36 mouse cellular contexts compared by ENCODE assay signal in genomic region chr13:113047647-113048046, GRCm38 (mm10). TPM values are rescaled to one million over a fixed set of nuclear protein-coding genes. Genes with fewer than 3 reads are reported as not detected.
DNase-seq lines count a peak whose midpoint lies in the region; ATAC-seq and TF ChIP-seq lines count a peak whose summit lies in the region.
"Had no signal": no experiment of that assay in that cellular context is flagged by ENCODE, and none has a peak within 500 bp of the region (broad histone marks: within the 10 kb centered on the region; RNA-seq: fewer than 3 reads in every experiment).

No protein-coding gene starts in this region.

- H3K9me3 ChIP-seq in forebrain, postnatal 0 days (ENCODE audit: low read length), result no peaks in the 10 kb centered on the region
- H3K9me3 ChIP-seq in forebrain, embryonic 10.5 days, result no peaks in the 10 kb centered on the region
- H3K9me3 ChIP-seq in kidney, postnatal 0 days (replicated peaks; ENCODE audit: low read length), result no peaks in the 10 kb centered on the region
- H3K9me3 ChIP-seq in midbrain, postnatal 0 days (ENCODE audit: low read length), result no peaks in the 10 kb centered on the region
- H3K9me3 ChIP-seq in midbrain, embryonic 10.5 days (replicated peaks), result no peaks in the 10 kb centered on the region
- H3K9me3 ChIP-seq: embryonic facial prominence, embryonic 12.5 days; forebrain, embryonic 15.5 days; hindbrain, embryonic 13.5 days; limb, embryonic 10.5 days; limb, embryonic 15.5 days had no signal

- no peak for ATAC-seq in forebrain, postnatal 0 days
- no peak for ATAC-seq in kidney, postnatal 0 days (replicated peaks; ENCODE audit: low FRiP score, low read depth)
- no peak for ATAC-seq in midbrain, postnatal 0 days (ENCODE audit: low FRiP score)
- ATAC-seq: Patski had no signal

- no peaks in the 10 kb centered on the region for H3K36me3 ChIP-seq in forebrain, postnatal 0 days (ENCODE audit: insufficient read depth)
- H3K36me3 ChIP-seq in forebrain, embryonic 10.5 days (replicated peaks), result peaks cover 18% of the 10 kb centered on the region
- 0 out of 2 replicates have a peak, but pooled peaks cover 2% of the 10 kb centered on the region for H3K36me3 ChIP-seq in kidney, postnatal 0 days (ENCODE audit: insufficient read depth, low read length)
- H3K36me3 ChIP-seq in midbrain, postnatal 0 days (ENCODE audit: insufficient read depth, low read length), result no peaks in the 10 kb centered on the region
- peaks cover 19% of the 10 kb centered on the region for H3K36me3 ChIP-seq in midbrain, embryonic 10.5 days
- H3K36me3 ChIP-seq: forebrain, embryonic 15.5 days; hindbrain, embryonic 13.5 days had no signal

- H3K9ac ChIP-seq in forebrain, postnatal 0 days, result no peak overlapping the region
- H3K9ac ChIP-seq in kidney, postnatal 0 days (ENCODE audit: low read depth, low read length), result no peak overlapping the region
- no peak overlapping the region for H3K9ac ChIP-seq in midbrain, postnatal 0 days (replicated peaks; ENCODE audit: low read length, poor library complexity, severe bottlenecking)
- H3K9ac ChIP-seq: embryonic facial prominence, embryonic 12.5 days; forebrain, embryonic 15.5 days; hindbrain, embryonic 13.5 days; limb, embryonic 15.5 days; liver, embryonic 14.5 days had no signal

- H3K4me1 ChIP-seq in forebrain, postnatal 0 days (ENCODE audit: insufficient read depth), result no peaks in the 10 kb centered on the region; the same call in 1 of the 2 replicates
- peaks cover 13% of the 10 kb centered on the region for H3K4me1 ChIP-seq in forebrain, embryonic 10.5 days
- peaks cover 2% of the 10 kb centered on the region; the same call in 1 of the 2 replicates for H3K4me1 ChIP-seq in kidney, postnatal 0 days (replicated peaks; ENCODE audit: insufficient read depth, low read length)
- no peaks in the 10 kb centered on the region for H3K4me1 ChIP-seq in midbrain, postnatal 0 days (ENCODE audit: insufficient read depth, low read length)
- H3K4me1 ChIP-seq in midbrain, embryonic 10.5 days, result peaks cover 12% of the 10 kb centered on the region

- H3K4me2 ChIP-seq in forebrain, postnatal 0 days (ENCODE audit: low read depth), result no peak overlapping the region
- H3K4me2 ChIP-seq in kidney, postnatal 0 days (ENCODE audit: low read length), result no peak overlapping the region
- H3K4me2 ChIP-seq in midbrain, postnatal 0 days (ENCODE audit: low read depth, low read length, poor library complexity, severe bottlenecking), result no peak overlapping the region
- H3K4me2 ChIP-seq: embryonic facial prominence, embryonic 12.5 days; forebrain, embryonic 15.5 days; hindbrain, embryonic 13.5 days; limb, embryonic 15.5 days had no signal

- no peaks in the 10 kb centered on the region for H3K27me3 ChIP-seq in forebrain, postnatal 0 days (ENCODE audit: insufficient read depth, low read length)
- H3K27me3 ChIP-seq in forebrain, embryonic 10.5 days (ENCODE audit: poor library complexity, severe bottlenecking), result no peaks in the 10 kb centered on the region
- H3K27me3 ChIP-seq in kidney, postnatal 0 days (ENCODE audit: insufficient read depth, low read length), result no peaks in the 10 kb centered on the region
- H3K27me3 ChIP-seq in midbrain, postnatal 0 days (ENCODE audit: insufficient read depth, low read length), result no peaks in the 10 kb centered on the region
- H3K27me3 ChIP-seq in midbrain, embryonic 10.5 days (ENCODE audit: low read depth, poor library complexity, severe bottlenecking), result no peaks in the 10 kb centered on the region
- H3K27me3 ChIP-seq: embryonic facial prominence, embryonic 12.5 days; forebrain, embryonic 15.5 days; limb, embryonic 15.5 days; Patski had no signal

- 65% methylated on average over 3 of the region's 3 CpGs for WGBS in forebrain, postnatal 0 days
- WGBS in forebrain, embryonic 10.5 days, result 85% methylated on average over 3 of the region's 3 CpGs
- 78% methylated on average over 3 of the region's 3 CpGs for WGBS in kidney, postnatal 0 days
- 79% methylated on average over 3 of the region's 3 CpGs for WGBS in midbrain, postnatal 0 days
- WGBS in midbrain, embryonic 10.5 days, result 86% methylated on average over 3 of the region's 3 CpGs

- TF ChIP-seq CTCF in forebrain, postnatal 0 days (IDR thresholded peaks at IDR 0.05; ENCODE audit: low read depth), result peak; percentile 30; the same call in 1 of the 2 replicates
- peak; percentile 34; the same call in 1 of the 2 replicates for TF ChIP-seq CTCF in kidney, postnatal 0 days (IDR thresholded peaks at IDR 0.05; ENCODE audit: low read depth)
- peak; percentile 54 for TF ChIP-seq CTCF in midbrain, postnatal 0 days (IDR thresholded peaks at IDR 0.05)

- H3K4me3 ChIP-seq in forebrain, postnatal 0 days (ENCODE audit: low read depth, low read length), result no peak overlapping the region
- no peak overlapping the region for H3K4me3 ChIP-seq in forebrain, embryonic 10.5 days
- H3K4me3 ChIP-seq in kidney, postnatal 0 days (replicated peaks; ENCODE audit: low read depth, low read length), result no peak overlapping the region
- H3K4me3 ChIP-seq in midbrain, postnatal 0 days (ENCODE audit: low read depth, low read length), result no peak overlapping the region
- H3K4me3 ChIP-seq in midbrain, embryonic 10.5 days, result no peak overlapping the region
- H3K4me3 ChIP-seq: embryonic facial prominence, embryonic 12.5 days; forebrain, embryonic 15.5 days; hindbrain, embryonic 13.5 days; limb, embryonic 10.5 days; limb, embryonic 15.5 days had no signal

- no peak for DNase-seq in forebrain, postnatal 0 days
- DNase-seq in forebrain, embryonic 10.5 days (ENCODE audit: extremely low spot score, low spot score), result no peak
- DNase-seq in kidney, postnatal 0 days (ENCODE audit: low spot score), result no peak
- DNase-seq in kidney, adult 11 months, result no peak
- DNase-seq in midbrain, postnatal 0 days (ENCODE audit: low spot score), result peak; percentile 21
- DNase-seq in midbrain, embryonic 10.5 days (ENCODE audit: low spot score), result no peak
- DNase-seq in testis, postnatal 14 days (ENCODE audit: low spot score), result no peak
- DNase-seq: adrenal gland, postnatal 14 days; cerebellum, adult 11 months; cerebellum, adult 9-10 months; cerebellum, postnatal 36 days; embryo, embryonic 11 days; gastrocnemius, postnatal 10 days; kidney, adult 2 months; kidney, postnatal 4 days; midbrain, embryonic 14.5 days; right cerebral cortex, postnatal 4 days had no signal

- no peak overlapping the region for H3K27ac ChIP-seq in forebrain, postnatal 0 days (ENCODE audit: low read depth, low read length)
- H3K27ac ChIP-seq in forebrain, embryonic 10.5 days, result no peak overlapping the region
- no peak overlapping the region for H3K27ac ChIP-seq in kidney, postnatal 0 days
- no peak overlapping the region for H3K27ac ChIP-seq in midbrain, postnatal 0 days (ENCODE audit: low read depth, low read length)
- no peak overlapping the region for H3K27ac ChIP-seq in midbrain, embryonic 10.5 days (replicated peaks)
- H3K27ac ChIP-seq: embryonic facial prominence, embryonic 12.5 days; forebrain, embryonic 15.5 days; hindbrain, embryonic 13.5 days; limb, embryonic 10.5 days; limb, embryonic 15.5 days; liver, embryonic 14.5 days; macrophage had no signal

RNA-seq across cellular contexts. Expression of gene Gpx8, which starts 1.4 kb away (rescaled TPM):
- 27.3 and 28.3 TPM in 2 replicates for total RNA-seq in forebrain, postnatal 0 days (2014; rRNA removed)
- 41.7 and 47.6 TPM in 2 replicates for polyA plus RNA-seq in forebrain, postnatal 0 days (2015; fragmentation: Nextera tagmentation; extraction: Ambion mirVana)
- 78.8 and 85.3 TPM in 2 replicates for polyA plus RNA-seq in forebrain, embryonic 10.5 days (2016; fragmentation: Nextera tagmentation; extraction: Ambion mirVana)
- polyA plus RNA-seq in kidney, postnatal 0 days (2015; fragmentation: Nextera tagmentation; extraction: Ambion mirVana), result 153 and 165 TPM in 2 replicates
- 16.2 and 27.1 TPM in 2 replicates for total RNA-seq in midbrain, postnatal 0 days (2014; rRNA removed)
- 37.5 and 41.7 TPM in 2 replicates for polyA plus RNA-seq in midbrain, postnatal 0 days (2015; fragmentation: Nextera tagmentation; extraction: Ambion mirVana)
- polyA plus RNA-seq in midbrain, embryonic 10.5 days (2016; fragmentation: Nextera tagmentation; extraction: Ambion mirVana), result 104 and 109 TPM in 2 replicates
- total RNA-seq: granulocyte monocyte progenitor cell, adult 5-6 weeks; megakaryocyte-erythroid progenitor cell, adult 5-6 weeks; MEL; neutrophil, adult 5-6 weeks had no signal
- polyA plus RNA-seq: macrophage had no signal

RNA-seq across cellular contexts. Expression of gene Cdc20b, which starts 12.7 kb away (rescaled TPM):
- 1.0 and 1.8 TPM in 2 replicates for total RNA-seq in forebrain, postnatal 0 days (2014; rRNA removed)
- polyA plus RNA-seq in forebrain, postnatal 0 days (2015; fragmentation: Nextera tagmentation; extraction: Ambion mirVana), result 0.31 and 0.97 TPM in 2 replicates
- polyA plus RNA-seq in forebrain, embryonic 10.5 days (2016; fragmentation: Nextera tagmentation; extraction: Ambion mirVana), result 0.31 TPM in 1 of 2 replicates, not detected in the other
- not detected in 2 replicates for polyA plus RNA-seq in kidney, postnatal 0 days (2015; fragmentation: Nextera tagmentation; extraction: Ambion mirVana)
- total RNA-seq in midbrain, postnatal 0 days (2014; rRNA removed), result 1.7 and 2.0 TPM in 2 replicates
- polyA plus RNA-seq in midbrain, postnatal 0 days (2015; fragmentation: Nextera tagmentation; extraction: Ambion mirVana), result 0.15 and 0.18 TPM in 2 replicates
- 0.17 TPM in 1 of 2 replicates, not detected in the other for polyA plus RNA-seq in midbrain, embryonic 10.5 days (2016; fragmentation: Nextera tagmentation; extraction: Ambion mirVana)
- total RNA-seq: adrenal gland, postnatal 14 days; gastrocnemius, postnatal 10 days; granulocyte monocyte progenitor cell, adult 5-6 weeks; heart, postnatal 25 days; left cerebral cortex, postnatal 10 days; megakaryocyte-erythroid progenitor cell, adult 5-6 weeks; MEL; neutrophil, adult 5-6 weeks had no signal
- polyA plus RNA-seq: embryonic facial prominence, embryonic 12.5 days; heart, embryonic 14.5 days; kidney, adult 2 months; kidney, embryonic 16.5 days; limb, embryonic 10.5 days; limb, embryonic 15.5 days; macrophage; neural tube, embryonic 11.5 days; Patski; urinary bladder, adult 2 months had no signal

RNA-seq across cellular contexts. Expression of gene Gzma, which starts 53.1 kb away (rescaled TPM):
- 0.62 TPM in 1 of 2 replicates, not detected in the other for total RNA-seq in forebrain, postnatal 0 days (2014; rRNA removed)
- 0.18 TPM in 1 of 2 replicates, not detected in the other for polyA plus RNA-seq in forebrain, postnatal 0 days (2015; fragmentation: Nextera tagmentation; extraction: Ambion mirVana)
- polyA plus RNA-seq in forebrain, embryonic 10.5 days (2016; fragmentation: Nextera tagmentation; extraction: Ambion mirVana), result not detected in 2 replicates
- polyA plus RNA-seq in kidney, postnatal 0 days (2015; fragmentation: Nextera tagmentation; extraction: Ambion mirVana), result 0.52 and 0.79 TPM in 2 replicates
- not detected in 2 replicates for total RNA-seq in midbrain, postnatal 0 days (2014; rRNA removed)
- not detected in 2 replicates for polyA plus RNA-seq in midbrain, postnatal 0 days (2015; fragmentation: Nextera tagmentation; extraction: Ambion mirVana)
- polyA plus RNA-seq in midbrain, embryonic 10.5 days (2016; fragmentation: Nextera tagmentation; extraction: Ambion mirVana), result not detected in 2 replicates
- total RNA-seq: gastrocnemius, postnatal 10 days; granulocyte monocyte progenitor cell, adult 5-6 weeks; left cerebral cortex, postnatal 10 days; MEL had no signal
- polyA plus RNA-seq: embryonic facial prominence, embryonic 12.5 days; forebrain, embryonic 15.5 days; heart, embryonic 14.5 days; hindbrain, embryonic 13.5 days; limb, embryonic 10.5 days; limb, embryonic 15.5 days; macrophage; midbrain, embryonic 14.5 days; neural tube, embryonic 11.5 days; Patski had no signal

RNA-seq across cellular contexts. Expression of gene Mcidas, which starts 54.0 kb away (rescaled TPM):
- total RNA-seq in forebrain, postnatal 0 days (2014; rRNA removed), result 0.85 and 1.8 TPM in 2 replicates
- polyA plus RNA-seq in forebrain, postnatal 0 days (2015; fragmentation: Nextera tagmentation; extraction: Ambion mirVana), result 0.75 and 1.9 TPM in 2 replicates
- 1.3 and 2.0 TPM in 2 replicates for polyA plus RNA-seq in forebrain, embryonic 10.5 days (2016; fragmentation: Nextera tagmentation; extraction: Ambion mirVana)
- 0.05 TPM in 1 of 2 replicates, not detected in the other for polyA plus RNA-seq in kidney, postnatal 0 days (2015; fragmentation: Nextera tagmentation; extraction: Ambion mirVana)
- 0.77 and 1.4 TPM in 2 replicates for total RNA-seq in midbrain, postnatal 0 days (2014; rRNA removed)
- 0.38 and 0.81 TPM in 2 replicates for polyA plus RNA-seq in midbrain, postnatal 0 days (2015; fragmentation: Nextera tagmentation; extraction: Ambion mirVana)
- polyA plus RNA-seq in midbrain, embryonic 10.5 days (2016; fragmentation: Nextera tagmentation; extraction: Ambion mirVana), result 0.25 TPM in 1 of 2 replicates, not detected in the other
- total RNA-seq: adrenal gland, postnatal 14 days; gastrocnemius, postnatal 10 days; granulocyte monocyte progenitor cell, adult 5-6 weeks; heart, postnatal 25 days; megakaryocyte-erythroid progenitor cell, adult 5-6 weeks; MEL; neutrophil, adult 5-6 weeks had no signal
- polyA plus RNA-seq: heart, embryonic 14.5 days; kidney, adult 2 months; limb, embryonic 10.5 days; limb, embryonic 15.5 days; liver, embryonic 14.5 days; macrophage; neural tube, embryonic 11.5 days; spleen, adult 2 months had no signal
